In genomic region chr17:27783567-27783966, GRCm38 (mm10) we compare ENCODE assay signal across 14 mouse cellular contexts. TPM values are rescaled to one million over a fixed set of nuclear protein-coding genes. Genes with fewer than 3 reads are reported as not detected.
DNase-seq lines count a peak whose midpoint lies in the region; ATAC-seq and TF ChIP-seq lines count a peak whose summit lies in the region.
"Had no signal": no experiment of that assay in that cellular context is flagged by ENCODE, and none has a peak within 500 bp of the region (broad histone marks: within the 10 kb centered on the region; RNA-seq: fewer than 3 reads in every experiment).

No protein-coding gene starts in this region.

- no peaks in the 10 kb centered on the region for H3K27me3 ChIP-seq in limb, embryonic 12.5 days
- H3K27me3 ChIP-seq in limb, embryonic 10.5 days (ENCODE audit: low read depth, poor library complexity, severe bottlenecking): no peaks in the 10 kb centered on the region
- no peaks in the 10 kb centered on the region for H3K27me3 ChIP-seq in C2C12 (ENCODE audit: control insufficient read depth, insufficient read depth, insufficient read length)
- no peaks in the 10 kb centered on the region for H3K27me3 ChIP-seq in kidney, embryonic 15.5 days
- H3K27me3 ChIP-seq: midbrain, embryonic 13.5 days; neural tube, embryonic 15.5 days had no signal

- H3K79me3 ChIP-seq in C2C12 (ENCODE audit: low read depth): peaks cover 8% of the 10 kb centered on the region

- H3K4me2 ChIP-seq in limb, embryonic 12.5 days: no peak overlapping the region
- no peak overlapping the region for H3K4me2 ChIP-seq in kidney, embryonic 15.5 days
- H3K4me2 ChIP-seq: midbrain, embryonic 13.5 days; neural tube, embryonic 15.5 days had no signal

- H3ac ChIP-seq in C2C12 (ENCODE audit: control insufficient read depth, insufficient read length, low read depth): no peak overlapping the region

- peak; percentile 45 for DNase-seq in gastrocnemius, adult 18-20 months (ENCODE audit: low spot score)
- no peak for DNase-seq in gastrocnemius, postnatal 10 days
- no peak for DNase-seq in limb, embryonic 10.5 days (ENCODE audit: low spot score)
- DNase-seq in natural killer cell, adult 2 months (ENCODE audit: low spot score in 2 of 2): no peak
- DNase-seq: lung, postnatal 10 days; right cerebral cortex, adult 18-20 months; thymus, postnatal 25 days had no signal

- no peak for ATAC-seq in limb, embryonic 12.5 days (ENCODE audit: insufficient number of reproducible peaks, insufficient read depth, low FRiP score, low TSS enrichment, low read depth)
- peak; percentile 27 for ATAC-seq in granulocyte monocyte progenitor cell, adult 5-6 weeks (replicated peaks; ENCODE audit: poor library complexity, severe bottlenecking)
- no peak for ATAC-seq in kidney, embryonic 15.5 days (replicated peaks; ENCODE audit: low FRiP score)
- ATAC-seq: midbrain, embryonic 13.5 days had no signal

- peaks cover 45% of the 10 kb centered on the region for H3K79me2 ChIP-seq in C2C12 (ENCODE audit: control insufficient read depth, insufficient read depth)

- H3K9me3 ChIP-seq in limb, embryonic 12.5 days: no peaks in the 10 kb centered on the region
- H3K9me3 ChIP-seq in limb, embryonic 10.5 days (replicated peaks): no peaks in the 10 kb centered on the region
- H3K9me3 ChIP-seq in kidney, embryonic 15.5 days (replicated peaks): no peaks in the 10 kb centered on the region
- H3K9me3 ChIP-seq: midbrain, embryonic 13.5 days; neural tube, embryonic 15.5 days had no signal

- H3K9ac ChIP-seq in limb, embryonic 12.5 days (replicated peaks): no peak overlapping the region
- H3K9ac ChIP-seq in kidney, embryonic 15.5 days: no peak overlapping the region
- H3K9ac ChIP-seq: midbrain, embryonic 13.5 days; neural tube, embryonic 15.5 days had no signal

- H3K27ac ChIP-seq in limb, embryonic 12.5 days: 0 out of 2 replicates have a peak overlapping the region, but pooled peaks have one; percentile 42
- no peak overlapping the region for H3K27ac ChIP-seq in limb, embryonic 10.5 days
- no peak overlapping the region for H3K27ac ChIP-seq in kidney, embryonic 15.5 days
- H3K27ac ChIP-seq: midbrain, embryonic 13.5 days; neural tube, embryonic 15.5 days had no signal

- peaks cover 2% of the 10 kb centered on the region; the same call in 1 of the 2 replicates for H3K4me1 ChIP-seq in limb, embryonic 12.5 days (replicated peaks)
- H3K4me1 ChIP-seq in limb, embryonic 10.5 days: no peaks in the 10 kb centered on the region
- 0 out of 2 replicates have a peak, but pooled peaks cover 4% of the 10 kb centered on the region for H3K4me1 ChIP-seq in kidney, embryonic 15.5 days
- H3K4me1 ChIP-seq: midbrain, embryonic 13.5 days; neural tube, embryonic 15.5 days had no signal

- no peak overlapping the region for H3K4me3 ChIP-seq in limb, embryonic 12.5 days (replicated peaks)
- H3K4me3 ChIP-seq in limb, embryonic 10.5 days: no peak overlapping the region
- no peak overlapping the region for H3K4me3 ChIP-seq in C2C12 (ENCODE audit: insufficient read depth, poor library complexity, severe bottlenecking)
- H3K4me3 ChIP-seq in kidney, embryonic 15.5 days (replicated peaks): no peak overlapping the region
- H3K4me3 ChIP-seq: midbrain, embryonic 13.5 days; neural tube, embryonic 15.5 days had no signal

- peaks cover 53% of the 10 kb centered on the region for H3K36me3 ChIP-seq in limb, embryonic 12.5 days
- peaks cover 58% of the 10 kb centered on the region for H3K36me3 ChIP-seq in limb, embryonic 10.5 days
- peaks cover 19% of the 10 kb centered on the region for H3K36me3 ChIP-seq in C2C12 (ENCODE audit: control insufficient read depth, insufficient read depth)
- H3K36me3 ChIP-seq in kidney, embryonic 15.5 days: peaks cover 49% of the 10 kb centered on the region

- peak; percentile 25 for TF ChIP-seq CTCF in C2C12 (IDR thresholded peaks at IDR 0.05; ENCODE audit: control insufficient read depth, insufficient read depth, insufficient read length)

- WGBS in limb, embryonic 12.5 days: 74% methylated on average over 4 of the region's 4 CpGs
- 86% methylated on average over 4 of the region's 4 CpGs for WGBS in limb, embryonic 10.5 days
- whole genome bisulfite sequencing in kidney, embryonic 15.5 days: 81% methylated on average over 4 of the region's 4 CpGs

TF ChIP-seq in C2C12, 6 proteins besides CTCF, POLR2A, EP300 and RAD21:
- TF ChIP-seq USF1 (IDR thresholded peaks at IDR 0.05; ENCODE audit: low read depth) (no peak), CEBPB (IDR thresholded peaks at IDR 0.05; ENCODE audit: low read depth) (no peak), MAX (IDR thresholded peaks at IDR 0.05) (no peak), MYOD1 (IDR thresholded peaks at IDR 0.05; ENCODE audit: control insufficient read depth, insufficient read length, low read depth) (no peak), MYOG (IDR thresholded peaks at IDR 0.05; ENCODE audit: control insufficient read depth, extremely low read depth, insufficient read length) (no peak), FOSL1 (IDR thresholded peaks at IDR 0.05; ENCODE audit: insufficient read depth, low read length, poor library complexity, severe bottlenecking) (no peak)

RNA-seq across cellular contexts. Expression of gene D17Wsu92e, which starts 36.9 kb away (rescaled TPM):
- total RNA-seq in gastrocnemius, adult 18-20 months (2021): 100 to 1,000 TPM; 211 to 222 TPM
- 10 to 100 TPM; 76.7 to 78.6 TPM for total RNA-seq in gastrocnemius, postnatal 10 days (2021)
- 18.2 and 18.6 TPM in 2 replicates for polyA plus RNA-seq in limb, embryonic 12.5 days (2016; fragmentation: Nextera tagmentation; extraction: Ambion mirVana)
- polyA plus RNA-seq in limb, embryonic 10.5 days (2016; fragmentation: Nextera tagmentation; extraction: Ambion mirVana): 15.3 and 17.6 TPM in 2 replicates
- 65.1 TPM for polyA plus RNA-seq in C2C12 (2012; fragmentation: generic; extraction: Trizol)
- total RNA-seq in granulocyte monocyte progenitor cell, adult 5-6 weeks (2014; fragmentation: Nextera tagmentation): 47.9 and 51.2 TPM in 2 replicates
- total RNA-seq in granulocyte monocyte progenitor cell, adult 5-6 weeks (2017): 46.3 and 50.6 TPM in 2 replicates
- polyA plus RNA-seq in kidney, embryonic 15.5 days (2015; fragmentation: Nextera tagmentation; extraction: Ambion mirVana): 16.7 and 16.8 TPM in 2 replicates

RNA-seq across cellular contexts. Expression of gene Snrpc, which starts 54.4 kb away (rescaled TPM):
- 10 to 100 TPM; 66.9 to 69.7 TPM for total RNA-seq in gastrocnemius, adult 18-20 months (2021)
- total RNA-seq in gastrocnemius, postnatal 10 days (2021): 10 to 100 TPM; 93.1 to 94.1 TPM
- 364 and 379 TPM in 2 replicates for polyA plus RNA-seq in limb, embryonic 12.5 days (2016; fragmentation: Nextera tagmentation; extraction: Ambion mirVana)
- polyA plus RNA-seq in limb, embryonic 10.5 days (2016; fragmentation: Nextera tagmentation; extraction: Ambion mirVana): 425 and 451 TPM in 2 replicates
- 318 TPM for polyA plus RNA-seq in C2C12 (2012; fragmentation: generic; extraction: Trizol)
- 132 and 184 TPM in 2 replicates for total RNA-seq in granulocyte monocyte progenitor cell, adult 5-6 weeks (2014; fragmentation: Nextera tagmentation)
- 117 and 161 TPM in 2 replicates for total RNA-seq in granulocyte monocyte progenitor cell, adult 5-6 weeks (2017)
- 330 and 331 TPM in 2 replicates for polyA plus RNA-seq in kidney, embryonic 15.5 days (2015; fragmentation: Nextera tagmentation; extraction: Ambion mirVana)

RNA-seq across cellular contexts. Expression of gene Spdef, which starts 54.8 kb away (rescaled TPM):
- total RNA-seq in gastrocnemius, adult 18-20 months (2021): not detected
- under 1 TPM; 0.26 to 0.43 TPM for total RNA-seq in gastrocnemius, postnatal 10 days (2021)
- polyA plus RNA-seq in limb, embryonic 12.5 days (2016; fragmentation: Nextera tagmentation; extraction: Ambion mirVana): 0.21 and 0.36 TPM in 2 replicates
- 0.26 TPM in 1 of 2 replicates, not detected in the other for polyA plus RNA-seq in limb, embryonic 10.5 days (2016; fragmentation: Nextera tagmentation; extraction: Ambion mirVana)
- polyA plus RNA-seq in C2C12 (2012; fragmentation: generic; extraction: Trizol): not detected
- not detected in 2 replicates for total RNA-seq in granulocyte monocyte progenitor cell, adult 5-6 weeks (2014; fragmentation: Nextera tagmentation)
- total RNA-seq in granulocyte monocyte progenitor cell, adult 5-6 weeks (2017): not detected in 2 replicates
- polyA plus RNA-seq in kidney, embryonic 15.5 days (2015; fragmentation: Nextera tagmentation; extraction: Ambion mirVana): 0.16 and 1.4 TPM in 2 replicates
- total RNA-seq: common myeloid progenitor, adult 5-6 weeks had no signal
